Mouse (Mus musculus) urinary bladder, postnatal 14 days (tissue): ENCODE measurements at regions not wholly inside any gene's neighbourhood (a gene's known extent, or its start where the extent isn't known, plus 50 kb on each side); places are given as distances from the start of the nearest gene placed in this dataset.

Source experiments
- DNase-seq: peaks from one replicate; pipeline ENCODE4 v3.0.0; 2021; ENCODE audit warnings: low spot score

DNA sequence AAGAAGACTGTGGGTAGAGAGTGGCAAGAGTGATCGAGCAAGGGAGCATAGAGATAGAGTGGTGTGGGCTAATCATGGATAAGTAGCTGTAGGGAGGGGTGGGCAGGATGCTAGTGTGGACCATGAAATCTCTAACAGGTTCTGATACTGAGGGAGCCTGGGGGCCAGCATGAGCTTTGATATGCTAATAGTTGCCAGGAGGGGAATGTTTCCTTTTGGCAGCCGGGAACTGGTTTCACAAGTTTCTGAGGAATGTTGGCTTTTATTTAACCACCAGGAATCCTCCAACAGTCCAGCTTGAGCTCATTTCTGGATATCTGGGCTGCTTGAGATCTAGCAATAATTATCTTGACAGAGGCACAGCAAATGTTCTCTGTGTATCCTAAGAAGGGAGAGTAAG is 167.7 kb upstream of the Fggy start:
- DNase-seq, result peak; percentile 66

DNA sequence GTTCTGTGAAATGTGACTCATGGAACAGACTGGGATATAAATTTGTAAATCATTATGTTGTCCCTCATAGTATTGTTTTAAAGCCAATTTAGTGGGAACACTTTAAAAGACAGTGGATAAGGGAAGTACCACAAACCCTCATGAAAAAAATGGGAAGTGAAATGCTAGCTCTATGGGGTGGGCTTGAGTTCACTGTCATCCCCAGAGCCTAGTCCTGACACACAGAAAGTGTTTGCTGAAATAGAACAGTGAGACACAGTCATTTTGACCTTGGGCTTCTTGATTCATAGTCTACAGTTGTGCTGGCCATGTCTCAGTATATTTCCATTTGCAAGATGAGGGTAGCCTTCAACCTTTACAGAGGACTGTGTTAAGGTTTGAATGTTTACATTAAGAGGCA is 166.8 kb upstream of the Fggy start:
- DNase-seq, result no peak

DNA sequence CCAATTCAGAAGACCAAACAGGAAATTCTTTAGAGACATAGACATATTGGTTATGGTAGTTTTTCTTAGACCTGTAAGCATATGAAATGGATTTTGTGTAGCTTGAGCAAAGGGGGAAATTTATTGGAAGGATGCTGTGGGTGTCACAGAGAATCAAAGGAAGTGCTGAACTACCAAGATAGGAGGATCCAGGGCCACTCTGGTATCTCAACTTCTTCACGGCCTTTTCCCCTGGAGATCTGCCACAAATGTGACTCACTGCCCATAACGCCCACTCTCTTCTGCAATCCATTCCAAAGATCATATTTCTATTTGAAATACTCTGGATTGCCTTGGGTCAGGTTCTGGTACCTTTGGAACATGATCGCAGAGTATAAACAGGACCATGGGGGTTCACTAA is 161.6 kb upstream of the Fggy start:
- DNase-seq, result peak; percentile 46

DNA sequence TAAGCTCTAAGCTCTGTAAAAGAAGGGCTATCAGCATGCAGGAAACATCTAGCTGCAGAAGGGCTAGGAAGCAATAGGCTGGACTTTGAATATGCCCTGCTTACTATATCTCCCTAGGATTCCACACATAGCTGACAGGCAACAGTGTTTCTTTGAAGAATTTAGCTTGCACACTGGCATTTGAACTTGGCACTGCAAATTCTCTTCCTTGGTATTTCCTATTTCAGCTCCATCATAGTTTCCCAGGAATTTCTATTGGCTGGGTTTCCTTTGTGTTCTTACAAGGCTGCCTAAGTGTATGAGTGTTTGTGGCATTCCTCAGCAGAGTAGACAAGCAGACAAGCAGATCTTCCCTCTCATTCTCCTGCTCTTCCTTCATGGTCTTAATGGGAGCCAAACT is 159.0 kb upstream of the Fggy start:
- DNase-seq, result no peak

DNA sequence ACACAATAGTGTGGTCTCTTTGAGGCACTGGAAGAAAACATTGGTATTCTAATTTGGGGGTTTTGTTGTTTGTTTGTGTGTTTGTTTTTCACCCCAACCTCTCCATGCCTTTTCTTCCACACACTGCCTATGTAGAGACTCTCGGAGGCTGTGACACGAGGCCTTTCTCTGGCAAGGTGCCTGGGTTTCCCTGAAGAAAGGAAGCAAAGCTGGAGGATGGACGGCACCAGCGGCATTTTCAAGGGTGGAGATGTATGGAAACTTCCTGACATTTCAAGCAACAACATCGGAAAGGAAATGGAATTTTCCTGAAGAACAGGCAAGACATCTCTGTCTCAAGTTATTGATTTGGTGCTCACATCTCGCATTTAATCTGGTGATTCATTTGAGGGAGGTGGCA is 155.0 kb upstream of the Fggy start:
- no peak for DNase-seq

DNA sequence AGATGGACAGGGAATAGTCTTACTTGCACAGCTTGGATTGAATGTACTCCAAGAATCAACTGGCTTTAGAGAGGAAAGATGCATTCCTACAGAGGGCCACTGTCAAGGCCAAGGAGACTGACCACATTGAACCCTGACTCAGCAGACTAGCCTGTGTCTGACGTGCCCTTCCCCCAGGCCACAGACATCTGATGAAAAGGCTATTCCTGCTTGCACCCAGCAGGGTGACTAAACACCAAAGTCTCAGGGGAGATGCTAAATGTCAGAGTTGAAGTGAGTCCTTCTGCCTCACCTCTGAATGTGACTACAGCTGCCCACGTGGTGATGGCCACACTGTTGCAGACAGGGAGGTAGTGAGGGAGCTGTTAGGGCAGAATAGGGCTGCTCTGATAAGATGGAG is 140.2 kb upstream of the Fggy start:
- no peak for DNase-seq

DNA sequence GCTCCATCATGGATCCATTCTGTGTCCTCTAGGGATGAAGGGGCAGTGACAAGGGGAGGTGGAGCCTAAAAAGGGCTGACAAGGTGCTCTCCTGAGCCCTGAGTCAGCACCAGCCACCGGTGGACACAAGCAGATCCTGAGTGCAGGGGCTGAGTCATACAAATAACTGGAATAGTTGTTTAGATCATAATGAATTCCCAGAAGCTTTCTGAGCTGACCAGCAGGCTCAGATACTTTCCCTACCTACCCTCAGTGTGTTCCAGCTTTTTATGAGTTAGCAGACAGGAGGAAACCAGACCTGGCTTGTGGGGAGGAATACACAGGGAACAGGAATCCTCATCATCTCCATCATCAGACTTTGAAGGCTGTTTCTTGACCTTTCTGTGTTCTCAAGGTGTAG is 130.7 kb upstream of the Fggy start:
- DNase-seq, result no peak

DNA sequence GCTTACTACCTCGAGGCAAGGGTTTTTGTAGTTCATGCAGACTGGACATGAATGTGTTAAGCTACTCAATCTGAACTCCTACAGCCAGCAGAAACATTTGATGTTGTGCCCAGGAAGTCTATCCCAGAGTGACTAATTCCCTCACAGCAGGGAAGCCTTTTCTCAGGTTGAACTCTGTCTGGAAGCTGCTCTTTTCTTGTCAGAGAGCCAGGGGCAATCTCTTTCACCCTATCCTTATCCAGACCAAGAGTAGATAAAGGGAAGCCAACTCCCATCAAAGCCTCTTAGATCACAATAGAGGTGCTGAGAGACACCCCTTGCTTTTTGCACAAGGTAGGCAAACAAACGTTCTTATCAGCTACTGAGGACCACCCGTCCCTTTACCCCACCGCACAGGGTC is 122.8 kb upstream of the Fggy start:
- DNase-seq, result peak; percentile 22

DNA sequence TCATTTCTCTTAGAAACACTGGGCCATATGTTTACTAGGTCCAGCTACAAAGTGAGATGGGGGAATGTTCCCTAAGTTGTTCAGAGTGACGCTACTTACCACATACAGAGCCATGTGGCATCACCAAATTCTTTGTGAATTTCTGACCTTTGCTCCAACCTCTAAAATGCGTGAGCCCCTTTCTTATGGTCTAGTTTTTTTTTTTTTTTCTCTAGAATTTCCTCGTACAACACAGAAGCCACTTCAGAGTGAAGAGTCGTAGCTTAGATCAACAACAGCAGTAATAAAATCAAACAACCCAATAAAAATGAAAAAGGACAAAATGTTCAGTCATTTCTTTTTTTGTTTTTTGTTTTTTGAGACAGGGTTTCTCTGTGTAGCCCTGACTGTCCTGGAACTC is 122.2 kb upstream of the Fggy start:
- DNase-seq, result no peak

DNA sequence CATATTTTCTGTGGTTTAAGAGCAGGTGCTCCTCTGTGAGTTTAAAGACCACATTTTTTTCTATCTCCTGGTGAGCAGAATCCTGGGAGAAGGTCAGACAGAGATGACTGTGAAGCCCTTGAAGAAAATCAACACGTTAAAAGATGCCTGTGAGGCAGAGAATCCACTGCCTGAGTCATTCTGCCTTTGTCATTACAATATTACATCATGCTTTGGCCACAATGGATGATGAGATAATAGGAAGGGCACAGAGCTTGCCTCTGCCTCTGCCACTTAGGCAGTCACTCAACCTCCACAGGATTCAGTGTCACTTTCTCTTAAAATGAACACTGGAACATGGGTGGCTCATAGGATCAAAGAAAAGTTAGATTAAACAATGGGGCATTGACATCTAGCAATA is 117.5 kb upstream of the Fggy start:
- DNase-seq, result no peak

DNA sequence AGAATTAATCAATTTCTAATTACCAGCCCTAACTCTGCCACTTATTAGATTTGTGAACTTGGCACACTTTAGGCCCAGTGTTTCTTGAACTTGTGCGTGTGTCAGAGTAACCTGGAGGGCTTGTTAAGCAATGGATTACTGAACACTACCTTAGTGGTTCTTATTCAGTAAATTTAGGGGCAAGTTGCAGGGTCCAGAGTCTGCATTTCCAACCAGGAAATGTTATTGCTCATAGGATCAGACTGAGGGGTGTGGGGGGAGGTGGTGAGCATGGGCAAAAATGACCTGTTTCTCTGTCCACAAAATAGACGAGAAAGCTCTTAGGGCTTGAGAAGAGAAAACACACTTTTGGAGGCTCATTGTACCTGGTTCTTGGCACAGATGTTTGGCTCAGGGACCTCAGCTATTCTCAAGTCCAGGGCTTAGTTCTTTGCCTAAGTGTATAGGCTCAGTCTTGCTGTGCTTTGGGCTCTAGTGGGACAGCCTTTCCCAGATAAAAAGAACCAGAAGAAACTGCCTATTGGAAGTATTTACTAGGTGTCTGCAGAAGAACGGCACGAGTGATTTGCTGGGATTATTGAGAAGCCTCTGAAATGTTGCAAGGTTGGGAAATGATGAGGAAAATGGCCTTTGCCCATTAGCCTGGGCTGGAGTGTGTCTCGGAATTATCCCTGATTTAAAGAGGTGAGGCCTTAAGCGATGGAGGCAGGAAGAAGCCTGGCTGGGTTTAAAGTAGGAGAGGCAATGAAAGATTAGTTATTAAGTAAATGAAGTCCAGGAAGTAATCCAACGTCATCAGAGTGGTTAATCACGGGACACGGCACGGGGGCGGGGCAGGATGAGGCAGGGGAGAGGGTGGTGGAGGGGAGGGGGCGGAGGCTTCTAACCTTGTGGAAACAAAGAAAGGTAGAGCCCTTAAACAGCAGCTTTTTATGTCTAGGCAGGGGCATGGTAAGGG is 113.2 kb upstream of the Fggy start:
- DNase-seq, result no peak

DNA sequence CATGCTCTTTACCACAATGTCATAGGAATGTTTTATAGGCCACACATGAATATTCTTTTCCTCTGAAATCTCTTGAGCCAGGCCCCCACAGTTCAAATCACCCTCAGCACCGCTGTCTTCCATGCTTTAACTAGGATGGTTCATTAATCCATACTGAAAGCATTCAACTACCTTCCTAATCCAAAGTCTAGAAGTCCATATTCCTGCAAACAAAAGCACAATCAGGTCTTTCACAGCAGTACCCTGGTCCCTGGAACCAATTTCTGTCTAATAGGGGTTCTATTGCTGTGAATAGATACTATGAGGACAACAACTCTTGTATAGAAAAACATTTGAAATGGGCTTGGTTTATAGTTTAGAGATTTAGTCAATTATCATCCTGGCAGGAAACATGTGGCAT is 107.0 kb upstream of the Fggy start:
- DNase-seq, result no peak

DNA sequence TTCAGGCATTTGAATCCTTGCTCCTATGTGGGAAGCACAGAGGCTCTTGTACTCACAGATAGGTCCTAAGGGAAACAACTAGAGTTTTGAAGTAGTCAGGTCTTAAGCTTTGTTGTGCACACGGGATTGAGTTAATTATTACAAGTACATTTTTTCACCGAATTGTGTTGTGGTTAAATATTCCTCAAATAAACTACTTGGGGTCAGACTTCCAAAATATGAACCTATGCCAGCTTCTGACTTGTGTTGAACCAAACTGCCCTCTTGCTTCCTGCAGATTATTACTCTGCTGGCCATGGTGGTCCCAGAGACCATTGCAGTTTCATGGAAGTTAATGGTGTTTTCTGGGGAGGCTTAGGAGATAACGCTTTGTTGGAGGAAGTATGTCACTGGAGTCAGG is 105.5 kb upstream of the Fggy start:
- DNase-seq, result no peak

DNA sequence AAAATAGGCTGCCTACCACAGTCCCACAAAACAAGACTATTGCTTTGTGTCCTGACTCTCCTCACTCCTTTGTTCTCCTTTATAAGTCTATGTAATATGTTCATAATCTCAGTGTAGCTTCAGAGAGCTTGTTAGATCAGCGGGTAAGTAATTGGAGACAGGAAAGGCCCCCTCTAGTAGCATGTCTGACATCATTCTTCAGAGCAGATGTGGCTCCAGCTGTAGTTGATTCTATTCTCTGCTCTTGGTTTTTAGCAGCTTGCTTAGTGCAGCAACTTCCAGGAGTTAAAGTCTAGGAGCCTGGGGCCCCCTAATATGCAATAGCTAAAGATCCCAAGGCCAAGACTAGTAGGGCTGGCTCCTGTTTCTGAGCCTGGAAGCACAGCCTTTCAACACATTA is 101.0 kb upstream of the Fggy start:
- DNase-seq, result no peak

DNA sequence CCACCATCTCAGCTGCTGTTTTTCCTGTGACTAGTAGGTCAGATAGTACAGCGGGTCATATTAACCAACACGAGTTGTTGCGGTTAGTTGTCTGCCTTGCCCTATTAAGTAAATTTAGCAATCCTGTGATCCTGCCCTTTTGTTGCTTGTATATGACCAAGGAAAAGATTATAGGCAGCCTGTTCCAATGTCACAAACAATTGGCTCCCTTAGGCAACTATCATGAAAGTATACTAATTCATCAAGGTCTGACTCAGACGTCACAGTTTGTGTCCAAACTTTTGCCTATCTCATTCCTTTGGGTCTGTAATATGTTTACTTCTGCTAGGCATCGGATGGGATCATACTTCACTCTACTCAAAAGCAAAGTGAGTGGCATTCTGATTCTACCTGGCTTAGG is 100.4 kb upstream of the Fggy start:
- DNase-seq, result no peak

DNA sequence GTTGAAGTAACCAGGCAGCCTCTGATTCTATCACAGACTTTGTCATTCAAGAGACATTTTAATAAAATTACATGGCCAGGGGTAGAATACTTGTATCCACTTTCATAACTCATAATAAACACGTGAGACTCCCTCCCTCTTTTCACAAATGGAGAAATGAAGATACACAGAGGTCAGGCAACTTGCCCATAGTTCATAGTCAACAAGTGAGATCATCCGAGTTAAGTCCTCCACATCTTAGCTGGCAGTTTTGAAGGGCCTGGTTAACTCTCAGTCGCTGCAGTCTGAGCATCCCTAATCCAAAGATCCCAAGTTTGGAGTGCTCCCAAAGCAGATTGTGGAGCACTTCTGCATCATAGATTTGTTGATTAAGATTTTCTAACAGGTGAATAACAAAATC is 94.8 kb upstream of the Fggy start:
- DNase-seq, result peak; percentile 20

DNA sequence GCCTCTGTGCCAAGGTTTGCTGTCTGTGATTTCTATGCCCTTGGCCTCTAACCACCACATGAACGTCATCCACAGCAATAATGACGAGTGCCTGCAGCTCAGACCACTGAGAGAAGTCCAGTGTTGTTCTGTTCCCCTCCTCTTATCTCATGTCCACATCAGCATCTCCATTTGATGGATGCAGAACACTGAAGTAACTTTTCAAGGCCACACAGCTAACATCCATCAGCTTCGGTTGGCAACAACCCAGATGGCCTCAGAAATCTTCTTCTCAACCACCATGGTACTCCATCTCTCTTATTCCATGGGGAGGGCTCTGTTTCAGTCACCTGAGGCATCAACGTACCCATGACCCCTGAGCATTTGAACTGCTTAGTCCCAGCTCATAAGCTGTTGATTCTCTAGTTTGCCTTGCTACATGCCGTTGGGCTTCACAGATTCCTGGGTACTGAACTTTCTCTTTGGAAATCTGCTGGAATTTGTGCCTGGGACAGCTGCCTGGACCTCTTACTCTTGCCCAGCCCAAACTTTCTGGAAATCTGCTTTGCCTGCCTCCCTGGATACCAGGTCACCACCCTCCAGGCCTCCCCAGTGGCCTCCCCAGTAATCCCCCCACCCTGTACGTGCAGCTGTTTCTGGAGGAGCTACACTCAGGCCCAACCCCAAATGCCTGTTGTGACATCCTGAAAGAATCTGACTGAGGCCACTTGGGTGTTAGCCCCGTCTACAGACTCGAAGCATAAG is 94.1 kb upstream of the Fggy start:
- peak; percentile 15 for DNase-seq

DNA sequence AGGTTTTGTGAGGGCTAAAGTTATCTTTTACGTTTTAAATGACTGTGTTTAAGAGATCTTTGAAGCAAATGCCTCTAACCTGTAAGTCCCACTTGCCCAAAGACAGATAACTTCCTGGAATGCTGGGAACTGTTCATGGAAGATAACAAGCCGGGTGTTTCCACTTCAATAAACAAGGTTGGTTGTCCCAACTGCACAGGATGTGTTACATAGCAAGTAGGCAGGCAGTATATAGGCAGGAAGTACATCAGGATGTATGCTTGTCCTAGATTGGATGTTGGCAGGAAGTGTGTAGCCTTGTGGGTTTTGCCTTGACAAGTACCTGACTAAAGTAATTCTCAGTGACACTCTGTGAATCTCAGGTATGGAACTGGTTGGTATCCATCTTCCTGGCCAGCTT is 90.7 kb upstream of the Fggy start:
- no peak for DNase-seq

DNA sequence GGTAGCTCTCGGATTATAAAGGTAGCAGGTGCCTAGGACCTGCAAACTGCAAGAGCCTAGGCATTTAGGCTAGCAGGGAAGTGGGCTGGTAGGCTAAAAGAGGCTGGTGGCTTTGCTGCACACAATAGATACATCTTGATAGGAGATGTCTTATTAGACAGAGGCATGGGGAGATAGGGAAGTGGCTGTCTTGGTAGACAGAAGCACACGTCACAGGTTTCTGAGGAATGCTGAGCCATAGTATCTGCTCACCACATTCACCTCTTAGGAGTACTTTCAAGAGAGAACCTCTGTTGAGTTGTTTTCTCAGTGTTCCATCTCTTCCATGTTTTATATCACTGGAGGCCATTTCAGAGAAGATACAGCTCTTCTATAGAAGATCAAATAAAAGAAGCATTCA is 89.8 kb upstream of the Fggy start:
- no peak for DNase-seq

DNA sequence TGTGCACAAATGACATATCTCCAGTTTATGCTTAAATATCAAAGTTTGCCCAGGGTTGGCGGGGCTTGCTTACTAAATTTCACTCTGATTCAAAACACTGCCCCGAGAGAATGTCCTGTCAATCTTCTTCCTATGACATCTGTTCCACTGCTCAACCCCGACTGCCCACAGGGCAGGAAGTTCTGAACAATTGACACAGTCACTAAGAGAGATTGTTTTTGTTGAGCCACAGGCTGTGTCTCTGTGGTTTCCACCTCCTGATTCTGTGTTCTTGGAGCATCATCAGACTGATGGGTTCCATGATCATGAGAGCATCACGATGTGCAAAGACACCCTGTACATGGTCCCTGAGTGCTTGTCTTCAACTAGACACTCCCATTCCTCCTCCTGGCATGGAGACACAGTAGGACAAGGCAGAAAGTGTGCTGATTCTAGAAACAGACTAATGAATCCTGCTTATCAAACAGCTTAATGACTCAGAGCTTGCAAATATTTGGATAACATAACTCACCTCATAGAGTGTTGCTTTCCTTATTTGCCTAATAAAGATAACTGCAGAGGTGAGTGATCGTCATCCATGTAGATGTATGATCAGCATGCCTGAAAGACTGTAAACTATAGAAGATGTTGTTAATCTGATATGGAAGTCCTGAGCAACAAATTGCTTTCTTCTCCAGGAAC is 82.4 kb upstream of the Fggy start:
- DNase-seq, result no peak

DNA sequence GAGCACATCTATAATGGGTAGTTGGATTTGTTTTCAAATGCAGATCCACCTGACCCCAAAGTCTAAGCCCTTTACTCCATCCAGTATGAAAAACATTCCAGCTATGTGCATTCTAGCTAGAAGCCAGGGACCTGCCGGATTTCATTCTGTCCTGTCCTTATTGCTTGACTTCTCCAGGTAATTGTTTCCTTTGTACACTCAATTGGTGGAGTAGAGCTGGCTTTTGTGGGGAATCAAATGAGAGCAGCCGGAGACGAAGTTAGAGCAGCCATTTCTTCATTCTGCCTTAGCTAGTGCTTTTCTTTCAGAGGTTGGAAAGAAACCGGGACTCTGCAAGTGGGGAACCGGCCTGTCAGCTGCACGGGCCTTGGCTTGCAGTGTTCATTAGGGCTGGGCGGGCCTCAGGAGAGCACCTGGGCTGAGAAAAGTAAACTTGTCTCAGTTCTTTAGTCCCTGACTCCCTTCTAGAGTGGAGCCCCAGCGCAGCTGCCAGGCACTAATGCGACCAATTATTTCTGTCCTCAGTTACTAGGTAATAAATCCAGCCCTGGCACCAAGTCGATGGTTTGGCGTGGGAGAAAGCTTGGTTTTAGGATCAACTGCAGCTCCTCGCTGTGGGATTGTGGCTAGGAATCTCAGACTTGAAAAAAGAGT is 81.1 kb upstream of the Fggy start:
- peak; percentile 24 for DNase-seq

DNA sequence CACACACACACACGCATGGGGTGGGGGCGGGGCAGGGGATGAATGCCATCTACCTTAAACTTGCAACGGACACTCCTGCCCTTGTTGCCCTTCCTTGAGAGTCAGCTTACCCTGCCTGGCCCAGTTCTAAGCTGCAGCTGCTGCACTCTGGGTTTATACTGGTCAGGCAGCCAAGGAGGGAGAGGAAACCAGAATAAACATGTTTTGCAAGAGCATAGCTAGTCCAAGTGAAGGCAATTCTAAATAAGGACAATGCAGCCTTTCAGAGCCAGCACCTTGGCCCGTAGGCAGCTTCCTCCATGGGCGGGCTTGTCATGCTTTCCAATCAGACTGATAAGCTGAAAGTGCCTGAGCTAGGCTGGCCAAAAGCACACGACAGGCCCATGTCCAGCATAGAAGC is 73.7 kb upstream of the Fggy start:
- DNase-seq, result peak; percentile 71
